9 mouse cellular contexts compared by ENCODE assay signal in genomic region chr2:24520576-24521272, GRCm38 (mm10). TPM values are rescaled to one million over a fixed set of nuclear protein-coding genes. Genes with fewer than 3 reads are reported as not detected.
DNase-seq lines count a peak whose midpoint lies in the region; ATAC-seq and TF ChIP-seq lines count a peak whose summit lies in the region.
"Had no signal": no experiment of that assay in that cellular context is flagged by ENCODE, and none has a peak within 500 bp of the region (broad histone marks: within the 10 kb centered on the region; RNA-seq: fewer than 3 reads in every experiment).

No protein-coding gene starts in this region.

- H3K36me3 ChIP-seq in hindbrain, postnatal 0 days (ENCODE audit: insufficient read depth, low read length), result no peaks in the 10 kb centered on the region
- H3K36me3 ChIP-seq in limb, embryonic 14.5 days (ENCODE audit: control insufficient read depth, insufficient read depth, low read length), result no peaks in the 10 kb centered on the region

- peak overlapping the region; percentile 64; the same call in 1 of the 2 replicates for H3K9ac ChIP-seq in hindbrain, postnatal 0 days (replicated peaks; ENCODE audit: low read length)
- peak overlapping the region; percentile 58 for H3K9ac ChIP-seq in limb, embryonic 14.5 days (ENCODE audit: low read depth, low read length, severe bottlenecking)
- H3K9ac ChIP-seq: liver, embryonic 14.5 days had no signal

- H3K4me2 ChIP-seq in hindbrain, postnatal 0 days (ENCODE audit: low read depth, low read length), result peak overlapping the region; percentile 85
- peak overlapping the region; percentile 80 for H3K4me2 ChIP-seq in limb, embryonic 14.5 days (replicated peaks; ENCODE audit: low read depth, low read length, severe bottlenecking)

- no peaks in the 10 kb centered on the region for H3K9me3 ChIP-seq in hindbrain, postnatal 0 days (ENCODE audit: low read length)
- H3K9me3 ChIP-seq in limb, embryonic 14.5 days (ENCODE audit: control insufficient read depth, low read length), result no peaks in the 10 kb centered on the region

- H3K27me3 ChIP-seq in hindbrain, postnatal 0 days (ENCODE audit: insufficient read depth, low read length), result no peaks in the 10 kb centered on the region
- no peaks in the 10 kb centered on the region for H3K27me3 ChIP-seq in limb, embryonic 14.5 days (ENCODE audit: control insufficient read depth, insufficient read depth, low read length)

- no peak overlapping the region for H3K27ac ChIP-seq in hindbrain, postnatal 0 days
- H3K27ac ChIP-seq in limb, embryonic 14.5 days (replicated peaks; ENCODE audit: low read depth, low read length), result no peak overlapping the region
- H3K27ac ChIP-seq: liver, embryonic 14.5 days had no signal

- peak; percentile 38 for DNase-seq in retina, postnatal 1 day
- DNase-seq in retina, embryonic 14.5 days (ENCODE audit: low spot score), result no peak
- no peak for DNase-seq in hindbrain, postnatal 0 days (ENCODE audit: low spot score)
- no peak for DNase-seq in limb, embryonic 14.5 days (ENCODE audit: low spot score)
- DNase-seq in yolk sac, embryonic 10.5 days (ENCODE audit: low spot score), result peak; percentile 45
- DNase-seq in spleen, postnatal 14 days (ENCODE audit: low spot score in 2 of 2), result no peak
- DNase-seq in adrenal gland, postnatal 4 days (ENCODE audit: low spot score in 2 of 2), result no peak

- H3K4me3 ChIP-seq in hindbrain, postnatal 0 days (ENCODE audit: low read length), result peak overlapping the region; percentile 45
- H3K4me3 ChIP-seq in limb, embryonic 14.5 days (replicated peaks; ENCODE audit: low read length), result peak overlapping the region; percentile 44

- TF ChIP-seq POLR2A in limb, embryonic 14.5 days (IDR thresholded peaks at IDR 0.05; ENCODE audit: borderline replicate concordance, extremely low read depth, insufficient read depth, insufficient read length), result no peak

- ATAC-seq in hindbrain, postnatal 0 days, result peak; percentile 62
- ATAC-seq in limb, embryonic 14.5 days (ENCODE audit: low FRiP score, low read depth), result no peak
- no peak for ATAC-seq in inflammation-experienced regulatory T-cells, adult 6 months

- TF ChIP-seq CTCF in hindbrain, postnatal 0 days (IDR thresholded peaks at IDR 0.05; ENCODE audit: low read depth), result no peak

- H3K4me1 ChIP-seq in hindbrain, postnatal 0 days (ENCODE audit: insufficient read depth, low read length), result no peaks in the 10 kb centered on the region
- H3K4me1 ChIP-seq in limb, embryonic 14.5 days (ENCODE audit: control insufficient read depth, insufficient read depth, low read length), result no peaks in the 10 kb centered on the region

- WGBS in hindbrain, postnatal 0 days, result 23% methylated on average over 9 of the region's 9 CpGs
- WGBS in limb, embryonic 14.5 days, result 28% methylated on average over 8 of the region's 9 CpGs

RNA-seq across cellular contexts. Expression of gene Pax8, which starts 45.3 kb away (rescaled TPM):
- total RNA-seq in hindbrain, postnatal 0 days (2014; rRNA removed), result 32.0 and 44.4 TPM in 2 replicates
- polyA plus RNA-seq in hindbrain, postnatal 0 days (2015; fragmentation: Nextera tagmentation; extraction: Ambion mirVana), result 14.8 and 16.3 TPM in 2 replicates
- 0.12 TPM in 1 of 2 replicates, not detected in the other for polyA plus RNA-seq in limb, embryonic 14.5 days (2012; rRNA removed)
- not detected in 2 replicates for polyA plus RNA-seq in limb, embryonic 14.5 days (2014; fragmentation: Nextera tagmentation; extraction: Ambion mirVana)
- not detected for polyA plus RNA-seq in inflammation-experienced regulatory T-cells, adult 6 months (2017; shearing (Covaris generic))
- 10 to 100 TPM in 1 of 2 experiments, under 1 TPM in 1; 0.34 to 22.9 TPM for total RNA-seq in adrenal gland, postnatal 4 days (2021)

Comparison
In these comparisons a context has a peak if more than half of its experiments do, and no peak if none do; other contexts are left out.
1. DNase-seq: peak in retina, postnatal 1 day (single experiment) and yolk sac, embryonic 10.5 days (single experiment); none in retina, embryonic 14.5 days (single experiment), hindbrain, postnatal 0 days (single experiment), limb, embryonic 14.5 days (single experiment), spleen, postnatal 14 days (0 of 2) and adrenal gland, postnatal 4 days (0 of 2).
2. RNA of gene Pax8, which starts 45.3 kb away (polyA plus RNA-seq): 14.8 to 16.3 TPM in hindbrain, postnatal 0 days; 0.12 TPM in limb, embryonic 14.5 days and not detected in inflammation-experienced regulatory T-cells, adult 6 months; every median in the first group is over 10 times any median in the second.